Mouse (Mus musculus): ENCODE measurements around the gene Slc22a5.

GRCm38 (mm10) chr11:53825409-53825808 is 66.1 kb downstream of the Slc22a5 start:
- no peak for TF ChIP-seq CTCF (IDR thresholded peaks at IDR 0.05)
- TF ChIP-seq POLR2A (IDR thresholded peaks at IDR 0.05; ENCODE audit: insufficient read depth, low read depth, low read length), result no peak
- no peak for TF ChIP-seq EP300 (IDR thresholded peaks at IDR 0.05; ENCODE audit: insufficient read depth, low read depth, low read length)
